Mouse (Mus musculus) T-helper 1 cell (primary cell): Measurements from ENCODE around the gene Atp5g2.

ENCODE experiments used
- in situ Hi-C: fragments of 300-600 bp; cut with MboI, MseI; formaldehyde crosslinking; loops from one replicate; pipeline ENCODE4 v1.15.1; 2025; ENCODE audit warnings: high pct_unique_total_duplicates

Gene Atp5g2

GRCm38 (mm10) chr15:102672215-102673071 lies at the start of gene Atp5g2:
Atp5g2 (minus strand) TSS chr15:102672352.
- in situ Hi-C loops, result no loop called here

DNA sequence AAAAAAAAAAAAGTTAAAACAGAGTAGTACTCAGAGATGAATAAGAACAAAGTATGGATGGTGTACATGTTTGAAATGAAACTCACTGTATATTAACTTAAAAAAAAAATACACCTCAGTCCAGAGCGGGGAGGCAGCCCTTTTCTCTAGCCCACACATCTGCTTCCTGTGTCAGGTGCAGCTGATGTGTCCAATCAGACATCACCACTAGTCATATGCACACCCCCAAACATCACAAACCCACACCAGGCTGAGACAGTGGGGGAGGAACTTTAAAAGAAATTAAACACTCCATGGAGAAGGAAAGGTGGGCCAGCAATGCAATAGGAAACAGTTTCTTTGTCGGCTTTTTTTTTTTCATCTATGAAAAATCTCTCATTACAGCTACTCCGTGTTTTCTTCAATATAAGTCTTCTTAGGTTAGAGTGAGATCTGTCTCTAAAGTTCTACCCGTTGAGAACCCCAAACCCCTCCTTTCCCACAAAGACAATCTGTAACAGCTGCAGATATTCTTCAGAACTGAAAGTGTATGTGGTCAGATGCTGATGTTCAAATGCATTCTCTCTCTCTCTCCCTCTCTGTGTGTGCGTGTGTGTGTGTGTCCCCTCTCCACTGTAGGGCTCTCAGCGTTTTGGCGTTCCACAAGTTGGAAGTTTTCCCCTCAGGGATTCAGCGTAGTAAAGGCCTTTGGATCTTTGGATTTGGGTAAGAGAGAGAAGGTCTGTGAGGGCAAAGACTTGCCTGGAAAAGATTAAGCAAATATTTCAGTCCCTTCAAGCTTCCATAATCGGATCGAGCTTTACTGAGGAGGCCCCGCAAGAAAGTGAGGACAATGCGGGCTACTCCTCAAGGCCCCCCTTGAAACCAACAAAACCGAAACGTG lies 49.1 kb upstream of the Atp5g2 start:
- in situ Hi-C loops, result no loop called here

- in situ Hi-C loops, result no loop called here
These were observed 44.0 kb upstream of the Atp5g2 start for GRCm38 (mm10) chr15:102716132-102716531.

GRCm38 (mm10) chr15:102707736-102708269 lies 35.7 kb upstream of the Atp5g2 start:
- in situ Hi-C loops, result no loop called here

DNA sequence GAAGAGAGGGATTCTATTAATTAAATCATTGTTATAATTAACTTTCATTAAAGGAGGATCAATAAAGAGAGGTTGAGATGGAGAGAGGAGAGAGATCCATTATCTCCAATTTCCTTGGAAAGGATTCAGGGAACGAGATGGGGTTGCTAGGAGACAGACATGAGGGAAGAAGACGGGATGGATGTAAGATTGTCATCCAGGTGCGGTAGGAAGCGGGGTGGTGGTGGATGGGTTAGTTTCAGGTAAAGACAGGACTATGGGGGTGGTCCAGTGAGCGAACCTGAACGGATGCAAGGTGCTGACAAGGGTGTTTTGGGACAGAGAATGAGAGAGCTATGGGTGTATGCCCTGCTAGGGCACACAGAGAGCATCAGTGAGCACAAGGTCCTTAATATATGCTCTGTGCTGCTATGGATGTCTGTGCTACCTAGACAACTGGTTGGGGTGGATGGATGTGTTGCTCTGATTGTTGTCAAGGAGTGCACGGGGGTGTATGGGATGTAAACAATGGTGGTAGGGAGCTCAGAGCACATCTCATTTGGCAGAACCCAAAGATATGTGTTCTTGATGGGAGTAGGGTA lies 33.9 kb upstream of the Atp5g2 start:
- in situ Hi-C loops, result no loop called here

DNA sequence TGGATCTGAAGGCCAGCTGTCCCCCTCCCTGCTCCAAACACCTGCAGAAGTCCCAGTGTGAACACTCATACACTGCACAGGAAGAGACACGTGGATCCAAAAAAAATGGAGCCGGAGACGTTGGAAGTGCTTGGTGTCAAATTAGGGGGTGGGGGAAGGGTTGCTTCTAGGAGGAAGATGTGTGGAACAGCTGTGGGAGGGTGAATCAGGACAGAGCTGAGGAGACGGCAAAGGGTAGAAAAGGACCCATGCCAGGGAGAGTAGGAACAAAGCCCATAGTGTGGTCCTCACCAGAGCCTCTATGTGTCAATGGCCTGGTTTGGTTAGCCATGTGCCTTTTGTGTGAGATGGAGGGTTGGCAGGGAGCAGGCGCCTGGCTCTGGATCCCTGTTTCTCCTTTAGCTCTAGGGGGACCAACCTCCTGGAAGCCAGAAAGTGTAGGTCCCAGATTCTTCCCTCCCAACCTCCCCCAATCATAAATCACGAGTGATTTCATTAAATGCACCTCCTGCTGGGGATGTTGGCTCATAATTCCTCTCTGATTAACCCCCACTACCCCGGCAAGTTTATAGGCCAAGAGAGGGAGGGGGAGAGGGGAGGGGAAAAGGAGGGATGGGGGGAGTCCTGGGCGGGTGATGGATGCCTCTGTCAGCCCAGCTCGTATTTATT lies 33.2 kb upstream of the Atp5g2 start:
- in situ Hi-C loops, result no loop called here

GRCm38 (mm10) chr15:102704806-102705205 lies 32.7 kb upstream of the Atp5g2 start:
- in situ Hi-C loops, result no loop called here

GRCm38 (mm10) chr15:102702972-102703371 lies 30.8 kb upstream of the Atp5g2 start:
- in situ Hi-C loops, result no loop called here

DNA sequence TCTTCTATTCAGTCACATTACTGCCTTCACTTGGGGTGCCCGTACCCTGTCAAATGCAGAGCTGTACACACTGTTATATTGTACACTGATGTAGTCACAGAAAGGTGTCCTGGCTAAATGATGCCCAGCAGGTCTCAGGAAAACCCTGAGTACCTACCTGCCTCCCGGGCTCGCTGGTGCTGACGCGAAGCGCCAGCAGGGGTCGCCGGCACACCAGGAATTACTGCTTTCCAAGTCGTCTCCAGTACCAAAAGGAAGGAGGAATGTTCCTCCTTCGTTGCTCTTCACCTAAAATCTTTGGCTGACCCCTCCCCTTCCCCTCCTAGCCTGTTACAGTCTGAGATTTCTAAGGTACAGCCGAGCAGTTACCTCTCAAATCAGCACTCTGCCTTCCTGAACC lies 26.0 kb upstream of the Atp5g2 start:
- in situ Hi-C loops, result no loop called here

DNA sequence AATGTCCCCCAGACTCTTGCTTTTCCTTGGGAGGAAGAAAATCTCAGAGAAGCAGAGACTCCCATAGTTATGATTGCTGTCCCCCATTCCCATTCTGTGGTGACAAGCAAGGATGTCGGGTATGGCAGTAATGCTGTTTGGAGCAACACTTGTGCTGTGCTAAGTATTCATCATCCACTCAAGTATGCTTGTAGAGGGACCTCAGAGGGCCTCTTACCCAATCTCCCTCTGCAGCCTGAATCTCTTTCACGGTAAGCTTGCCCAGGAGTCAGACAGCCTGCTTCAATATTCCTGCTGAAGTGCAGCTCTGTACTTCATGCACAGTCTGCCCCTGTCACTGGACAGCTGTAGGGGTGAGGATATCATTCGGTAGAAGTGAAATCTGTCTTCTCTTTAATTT lies 24.7 kb upstream of the Atp5g2 start:
- in situ Hi-C loops, result no loop called here

DNA sequence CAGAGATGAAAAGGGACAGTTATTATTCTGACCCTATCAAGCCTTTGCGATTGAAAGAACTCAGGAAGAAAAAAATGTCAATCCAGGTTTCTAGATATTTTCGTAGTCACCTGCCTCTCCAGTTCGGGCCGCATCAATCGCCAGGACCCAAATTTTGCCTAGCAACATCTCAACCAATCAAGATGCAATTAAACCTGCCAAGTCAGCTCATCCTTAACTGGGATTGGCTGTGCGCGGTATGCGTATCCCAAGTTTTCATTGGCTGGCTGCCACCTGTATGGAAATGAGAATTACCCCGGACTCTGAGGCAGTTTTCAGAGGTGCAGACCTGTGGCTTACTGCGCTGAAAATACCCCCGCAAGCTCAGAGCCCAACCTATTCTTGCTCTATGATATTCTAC lies 21.4 kb upstream of the Atp5g2 start:
- in situ Hi-C loops, result no loop called here

DNA sequence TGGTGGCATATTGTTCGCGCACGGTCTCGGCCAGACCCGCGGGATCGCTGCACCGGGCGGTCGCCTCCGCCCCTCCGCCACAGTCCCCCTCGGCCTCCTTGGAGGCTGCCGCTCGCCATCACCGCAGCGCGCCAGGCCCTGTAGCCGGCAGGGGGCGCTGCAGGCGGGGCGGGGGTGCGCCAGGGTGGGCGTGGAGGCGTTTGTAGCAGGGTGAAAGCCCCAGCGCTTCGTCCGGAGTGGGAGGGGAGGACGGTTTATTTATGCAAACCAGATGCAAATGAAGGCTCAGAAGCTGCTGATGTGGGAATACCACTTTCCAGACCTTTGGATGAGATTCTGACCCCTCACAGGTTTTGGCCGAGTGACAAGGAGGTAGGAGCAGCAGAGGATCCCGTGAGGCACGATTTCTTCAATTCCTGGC lies 20.8 kb upstream of the Atp5g2 start:
- in situ Hi-C loops, result no loop called here

GRCm38 (mm10) chr15:102692321-102692804 lies 20.2 kb upstream of the Atp5g2 start:
- in situ Hi-C loops, result no loop called here

- in situ Hi-C loops, result loop anchor here (5.0 kb wide), 1 partner anchor 57 kb away; no protein-coding TSS in a partner anchor
These were observed 13.6 kb upstream of the Atp5g2 start for GRCm38 (mm10) chr15:102685791-102686190.

DNA sequence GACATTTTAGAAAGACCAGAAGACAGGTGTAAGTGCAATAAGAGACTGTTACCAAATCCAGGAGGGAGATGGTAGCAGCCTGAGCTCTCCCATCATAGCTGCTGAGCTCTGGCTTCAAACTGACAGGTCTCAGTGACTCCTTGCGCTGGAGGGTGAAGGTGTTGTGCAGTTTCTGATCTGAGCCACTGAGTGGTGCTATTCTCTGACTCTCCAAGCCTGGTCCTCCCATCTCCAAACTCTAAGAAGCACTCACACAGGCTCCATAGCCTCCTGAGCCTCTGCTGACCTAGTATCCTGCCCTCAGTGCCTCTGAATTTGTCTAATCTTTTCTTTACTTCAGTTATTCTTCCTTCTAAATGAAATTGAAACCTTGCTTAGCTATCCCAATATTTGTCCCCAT lies 11.5 kb upstream of the Atp5g2 start:
- in situ Hi-C loops, result no loop called here

GRCm38 (mm10) chr15:102676345-102676744 lies 4.2 kb upstream of the Atp5g2 start:
- in situ Hi-C loops, result no loop called here

DNA sequence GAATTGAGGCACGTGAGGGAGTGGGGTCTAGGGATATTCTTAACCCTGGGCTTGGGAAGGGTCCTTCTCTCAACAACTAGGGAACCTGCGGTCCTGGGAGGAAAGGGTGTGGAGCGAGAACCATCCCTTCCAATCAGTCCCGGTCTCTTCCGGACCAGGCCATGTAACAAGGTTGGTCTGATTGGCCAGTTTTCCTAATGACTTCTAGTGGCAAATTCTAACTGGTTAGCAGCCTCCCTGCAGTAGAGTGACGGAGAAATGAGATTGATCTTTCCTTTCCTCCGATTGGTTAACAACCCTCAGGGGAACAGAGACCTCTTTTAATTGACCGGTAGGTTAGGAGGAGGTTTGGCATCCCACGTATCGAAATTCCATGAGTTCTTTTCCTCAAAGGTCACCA lies 1.4 kb upstream of the Atp5g2 start:
- in situ Hi-C loops, result no loop called here

GRCm38 (mm10) chr15:102671721-102672214 lies 384 bp downstream of the Atp5g2 start:
- in situ Hi-C loops, result no loop called here

- in situ Hi-C loops, result no loop called here
These were observed 1.2 kb downstream of the Atp5g2 start for GRCm38 (mm10) chr15:102670767-102671575.

DNA sequence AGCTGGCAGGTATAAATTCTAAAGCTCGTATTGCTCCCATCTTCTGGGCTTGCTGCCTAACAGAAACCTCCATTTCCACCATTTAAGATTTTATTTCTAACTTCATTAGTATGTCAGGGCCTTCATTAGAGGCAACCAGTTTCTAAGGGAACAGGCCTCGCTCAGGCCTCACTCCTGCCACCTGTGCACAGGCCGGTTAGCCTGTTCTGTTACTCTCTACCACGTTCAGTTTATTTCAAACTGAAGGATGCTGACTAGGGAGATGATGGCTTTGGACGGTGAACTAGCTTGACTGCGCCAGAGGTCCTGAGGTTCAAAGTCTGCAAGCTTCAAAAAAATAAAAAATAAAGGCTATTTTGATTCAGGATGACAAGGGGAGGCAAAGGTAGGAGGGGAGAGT lies 1.9 kb downstream of the Atp5g2 start:
- in situ Hi-C loops, result no loop called here
